Mouse (Mus musculus): ENCODE data around the gene a. TPM values are rescaled to one million over a fixed set of nuclear protein-coding genes. Genes with fewer than 3 reads are reported as not detected.
"Not testable (repeated sequence)": the region's sequence is repeated elsewhere in the genome, so short reads cannot be mapped to it uniquely, and the experiment has no call there.

Gene a
- polyA plus RNA-seq, 1 experiment from 2014 or later, result not detected

DNA sequence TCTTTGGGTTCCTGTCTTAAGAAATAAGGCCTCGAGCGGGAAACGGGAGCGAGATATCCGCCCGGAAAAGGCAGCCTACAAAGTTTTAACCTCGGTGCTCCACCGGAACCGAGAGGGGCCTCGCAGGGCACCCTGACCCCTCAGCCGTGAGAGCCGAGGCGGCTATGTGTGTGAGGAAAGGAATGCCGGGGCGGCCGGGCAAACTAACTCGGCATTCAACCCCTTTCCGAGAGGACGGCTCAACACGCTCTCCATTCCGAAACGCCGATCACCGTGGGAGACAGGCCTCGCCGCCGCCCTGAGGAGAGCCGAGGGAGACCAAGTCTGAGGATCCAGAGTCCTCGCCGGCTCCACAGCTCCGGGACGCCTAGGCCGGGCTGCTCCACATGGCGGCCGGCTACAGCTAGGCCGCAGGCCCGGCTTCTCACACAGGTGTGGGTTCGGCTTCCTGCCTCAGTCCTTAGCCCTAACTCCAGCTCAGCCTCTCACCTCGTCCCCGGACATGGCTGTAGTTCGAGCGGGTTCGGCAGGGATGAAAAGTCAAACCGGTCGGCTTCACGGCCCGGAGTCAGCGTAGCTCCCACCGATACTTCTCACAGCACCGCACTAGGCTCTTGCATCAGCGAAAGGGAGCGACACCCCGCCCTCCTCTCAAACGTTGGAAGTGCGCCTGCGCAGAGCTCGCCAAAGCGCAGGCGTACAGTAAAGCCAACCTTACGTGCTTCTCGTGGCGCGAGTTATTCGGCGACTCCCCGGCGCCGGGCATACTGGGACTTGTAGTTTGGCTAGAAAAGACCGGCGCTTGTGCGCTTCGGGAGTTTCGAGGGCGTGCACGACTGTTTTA lies 101.2 kb downstream of the a start, which contains the start of gene Eif2s2:
TSS of gene Eif2s2 (minus strand) at position 735 of the 844 bp plus-strand sequence.
- ATAC-seq (ENCODE audit: insufficient number of reproducible peaks, insufficient read depth, low FRiP score, low read depth), result peak; percentile 97
- WGBS, result under 1% methylated on average over 73 of the region's 75 CpGs
- Histone ChIP-seq H3K9me3 (ENCODE audit: control insufficient read depth, low read length) (no peaks in the 10 kb centered on the region), H3K4me3 (ENCODE audit: control insufficient read depth in 1 of 2, insufficient read depth in 1 of 2, low read depth in 1 of 2, low read length in 2 of 2) (peak within 1 kb of the TSS; percentile 74 to 75), H3K4me2 (ENCODE audit: low read length) (peak within 1 kb of the TSS; percentile 95), H3K4me1 (ENCODE audit: control insufficient read depth in 2 of 2, insufficient read depth in 2 of 2, low read length in 2 of 2) (peaks cover 0 to 20% of the 10 kb centered on the region in 2 experiments; a peak in 3 of 4 replicates), H3K27me3 (ENCODE audit: control insufficient read depth, insufficient read depth, low read length) (no peaks in the 10 kb centered on the region), H3K27ac (replicated peaks in 1 of 2; ENCODE audit: control insufficient read depth in 1 of 2, insufficient read depth in 1 of 2, low read depth in 2 of 2, low read length in 2 of 2) (peak within 1 kb of the TSS; percentile 78 to 87), H3K36me3 (ENCODE audit: control insufficient read depth, insufficient read depth, low read length) (peaks cover 12% of the 10 kb centered on the region), H3K9ac (ENCODE audit: low read length) (peak within 1 kb of the TSS; percentile 93)

GRCm38 (mm10) chr2:154893045-154893385 lies 101.8 kb downstream of the a start:
- H3K36me3 ChIP-seq (ENCODE audit: control insufficient read depth, insufficient read depth, low read length), result peaks cover 7% of the 10 kb centered on the region
- peak overlapping the region; percentile 53 to 74 for H3K4me3 ChIP-seq (ENCODE audit: control insufficient read depth in 1 of 2, insufficient read depth in 1 of 2, low read depth in 1 of 2, low read length in 2 of 2)
- peaks cover 0 to 20% of the 10 kb centered on the region in 2 experiments; a peak in 3 of 4 replicates for H3K4me1 ChIP-seq (ENCODE audit: control insufficient read depth in 2 of 2, insufficient read depth in 2 of 2, low read length in 2 of 2)
- no peaks in the 10 kb centered on the region for H3K27me3 ChIP-seq (ENCODE audit: control insufficient read depth, insufficient read depth, low read length)
- WGBS, result 9% methylated on average over 12 of the region's 12 CpGs
- H3K27ac ChIP-seq (replicated peaks in 1 of 2; ENCODE audit: control insufficient read depth in 1 of 2, insufficient read depth in 1 of 2, low read depth in 2 of 2, low read length in 2 of 2), result no peak overlapping the region
- peak overlapping the region; percentile 63 for H3K9ac ChIP-seq (ENCODE audit: low read length)
- no peak for ATAC-seq (ENCODE audit: insufficient number of reproducible peaks, insufficient read depth, low FRiP score, low read depth)
- peak overlapping the region; percentile 95 for H3K4me2 ChIP-seq (ENCODE audit: low read length)
- H3K9me3 ChIP-seq (ENCODE audit: control insufficient read depth, low read length), result no peaks in the 10 kb centered on the region

DNA sequence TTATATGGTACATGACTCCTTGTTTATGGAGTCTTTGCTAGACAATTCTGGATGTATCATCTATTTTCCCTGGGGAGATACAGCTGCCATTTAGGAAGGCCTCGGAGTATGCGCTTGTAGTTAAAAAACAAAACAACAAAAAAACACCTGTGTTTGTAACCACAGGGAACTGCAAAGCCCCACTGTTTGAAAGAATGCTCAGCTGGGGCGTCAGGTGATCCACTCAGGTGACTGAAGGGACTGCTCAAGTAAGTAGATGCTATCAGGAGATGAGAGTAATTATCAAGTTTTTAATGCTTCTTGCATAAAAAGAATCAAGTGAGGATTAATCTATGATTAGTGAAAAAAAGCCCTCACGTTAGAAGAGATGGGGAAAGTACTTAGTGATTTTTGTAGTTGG lies 102.3 kb downstream of the a start:
- Histone ChIP-seq H3K36me3 (ENCODE audit: control insufficient read depth, insufficient read depth, low read length) (0 out of 2 replicates have a peak, but pooled peaks cover 3% of the 10 kb centered on the region), H3K27me3 (ENCODE audit: control insufficient read depth, insufficient read depth, low read length) (no peaks in the 10 kb centered on the region), H3K4me1 (ENCODE audit: control insufficient read depth in 2 of 2, insufficient read depth in 2 of 2, low read length in 2 of 2) (peaks cover 0 to 20% of the 10 kb centered on the region in 2 experiments; a peak in 3 of 4 replicates), H3K27ac (replicated peaks in 1 of 2; ENCODE audit: control insufficient read depth in 1 of 2, insufficient read depth in 1 of 2, low read depth in 2 of 2, low read length in 2 of 2) (no peak overlapping the region), H3K4me3 (ENCODE audit: control insufficient read depth in 1 of 2, insufficient read depth in 1 of 2, low read depth in 1 of 2, low read length in 2 of 2) (no peak overlapping the region; a peak in 1 of 4 replicates), H3K9ac (ENCODE audit: low read length) (no peak overlapping the region; the same call in 1 of the 2 replicates), H3K9me3 (ENCODE audit: control insufficient read depth, low read length) (no peaks in the 10 kb centered on the region), H3K4me2 (ENCODE audit: low read length) (peak overlapping the region; percentile 95)
- ATAC-seq (ENCODE audit: insufficient number of reproducible peaks, insufficient read depth, low FRiP score, low read depth), result no peak
- WGBS, result 61% methylated on average over 4 of the region's 4 CpGs

GRCm38 (mm10) chr2:154899004-154899403 lies 107.8 kb downstream of the a start:
- H3K4me3 ChIP-seq (ENCODE audit: control insufficient read depth in 1 of 2, insufficient read depth in 1 of 2, low read depth in 1 of 2, low read length in 2 of 2); H3K27me3 ChIP-seq (ENCODE audit: control insufficient read depth, insufficient read depth, low read length); H3K9me3 ChIP-seq (ENCODE audit: control insufficient read depth, low read length); ATAC-seq (ENCODE audit: insufficient number of reproducible peaks, insufficient read depth, low FRiP score, low read depth); H3K4me2 ChIP-seq (ENCODE audit: low read length); H3K27ac ChIP-seq (replicated peaks in 1 of 2; ENCODE audit: control insufficient read depth in 1 of 2, insufficient read depth in 1 of 2, low read depth in 2 of 2, low read length in 2 of 2); H3K9ac ChIP-seq (ENCODE audit: low read length); H3K36me3 ChIP-seq (ENCODE audit: control insufficient read depth, insufficient read depth, low read length); H3K4me1 ChIP-seq (ENCODE audit: control insufficient read depth in 2 of 2, insufficient read depth in 2 of 2, low read length in 2 of 2): not testable (repeated sequence)
- WGBS, result 87% methylated on average over 7 of the region's 8 CpGs

DNA sequence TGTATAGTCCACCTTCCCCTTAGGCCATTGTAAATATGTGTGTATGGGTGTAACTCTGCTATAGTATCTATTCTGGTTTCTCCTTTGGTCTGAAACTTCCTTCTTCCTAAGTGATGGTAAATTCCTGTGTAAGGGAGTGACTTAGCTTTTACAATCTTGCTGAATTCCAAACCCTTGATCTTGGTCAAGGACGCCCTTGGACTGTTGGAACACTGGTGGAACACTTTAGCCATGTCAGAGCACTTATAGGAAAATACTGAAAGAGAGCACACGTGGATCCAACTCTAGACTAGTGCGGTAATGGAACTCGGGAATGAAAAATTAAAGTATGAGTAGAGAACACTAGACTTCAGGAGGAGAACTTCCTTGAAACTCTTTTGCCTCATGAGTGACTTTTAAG lies 108.2 kb downstream of the a start:
- ATAC-seq (ENCODE audit: insufficient number of reproducible peaks, insufficient read depth, low FRiP score, low read depth); H3K9ac ChIP-seq (ENCODE audit: low read length); H3K27ac ChIP-seq (replicated peaks in 1 of 2; ENCODE audit: control insufficient read depth in 1 of 2, insufficient read depth in 1 of 2, low read depth in 2 of 2, low read length in 2 of 2); H3K36me3 ChIP-seq (ENCODE audit: control insufficient read depth, insufficient read depth, low read length); H3K27me3 ChIP-seq (ENCODE audit: control insufficient read depth, insufficient read depth, low read length); H3K4me1 ChIP-seq (ENCODE audit: control insufficient read depth in 2 of 2, insufficient read depth in 2 of 2, low read length in 2 of 2); H3K4me3 ChIP-seq (ENCODE audit: control insufficient read depth in 1 of 2, insufficient read depth in 1 of 2, low read depth in 1 of 2, low read length in 2 of 2); H3K4me2 ChIP-seq (ENCODE audit: low read length); H3K9me3 ChIP-seq (ENCODE audit: control insufficient read depth, low read length): not testable (repeated sequence)
- WGBS, result 71% methylated on average over 4 of the region's 4 CpGs

DNA sequence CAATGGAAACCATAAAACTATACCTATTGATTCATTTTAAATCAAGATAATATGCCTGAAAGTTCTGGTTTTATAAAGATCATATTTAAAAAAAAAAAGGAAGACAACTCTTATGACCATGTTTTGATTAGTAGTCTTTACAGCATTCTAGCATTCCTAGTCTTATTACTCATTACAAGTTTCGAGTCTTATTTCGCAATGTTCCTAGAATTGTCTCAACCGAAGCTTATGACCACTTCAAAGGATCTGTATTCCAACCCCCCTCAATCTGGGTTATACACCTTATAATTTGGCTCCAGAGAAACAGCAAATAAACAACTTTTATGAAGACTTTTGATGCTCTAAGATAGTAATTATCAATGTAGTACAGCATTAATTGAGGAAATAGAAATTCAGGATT lies 110.9 kb downstream of the a start:
- no peaks in the 10 kb centered on the region for H3K4me1 ChIP-seq (ENCODE audit: control insufficient read depth in 2 of 2, insufficient read depth in 2 of 2, low read length in 2 of 2)
- no peaks in the 10 kb centered on the region for H3K9me3 ChIP-seq (ENCODE audit: control insufficient read depth, low read length)
- no peaks in the 10 kb centered on the region for H3K36me3 ChIP-seq (ENCODE audit: control insufficient read depth, insufficient read depth, low read length)
- H3K4me3 ChIP-seq (ENCODE audit: control insufficient read depth in 1 of 2, insufficient read depth in 1 of 2, low read depth in 1 of 2, low read length in 2 of 2), result no peak overlapping the region
- no peak overlapping the region for H3K4me2 ChIP-seq (ENCODE audit: low read length)
- no peak for ATAC-seq (ENCODE audit: insufficient number of reproducible peaks, insufficient read depth, low FRiP score, low read depth)
- WGBS, result 88% methylated on average over 3 of the region's 3 CpGs
- no peak overlapping the region for H3K27ac ChIP-seq (replicated peaks in 1 of 2; ENCODE audit: control insufficient read depth in 1 of 2, insufficient read depth in 1 of 2, low read depth in 2 of 2, low read length in 2 of 2)
- no peak overlapping the region for H3K9ac ChIP-seq (ENCODE audit: low read length)
- no peaks in the 10 kb centered on the region for H3K27me3 ChIP-seq (ENCODE audit: control insufficient read depth, insufficient read depth, low read length)

- Histone ChIP-seq H3K4me2 (ENCODE audit: low read length) (no peak overlapping the region), H3K4me1 (ENCODE audit: control insufficient read depth in 2 of 2, insufficient read depth in 2 of 2, low read length in 2 of 2) (no peaks in the 10 kb centered on the region), H3K36me3 (ENCODE audit: control insufficient read depth, insufficient read depth, low read length) (no peaks in the 10 kb centered on the region), H3K27me3 (ENCODE audit: control insufficient read depth, insufficient read depth, low read length) (no peaks in the 10 kb centered on the region), H3K9ac (ENCODE audit: low read length) (no peak overlapping the region), H3K4me3 (ENCODE audit: control insufficient read depth in 1 of 2, insufficient read depth in 1 of 2, low read depth in 1 of 2, low read length in 2 of 2) (no peak overlapping the region), H3K9me3 (ENCODE audit: control insufficient read depth, low read length) (no peaks in the 10 kb centered on the region), H3K27ac (replicated peaks in 1 of 2; ENCODE audit: control insufficient read depth in 1 of 2, insufficient read depth in 1 of 2, low read depth in 2 of 2, low read length in 2 of 2) (no peak overlapping the region)
- WGBS, result 58% methylated on average over 2 of the region's 2 CpGs
- no peak for ATAC-seq (ENCODE audit: insufficient number of reproducible peaks, insufficient read depth, low FRiP score, low read depth)
Measured at GRCm38 (mm10) chr2:154905796-154906195, 114.6 kb downstream of the a start.
